Mouse (Mus musculus): ENCODE measurements at regions not wholly inside any gene's neighbourhood (a gene's known extent, or its start where the extent isn't known, plus 50 kb on each side); places are given as distances from the start of the nearest gene placed in this dataset.

- TF ChIP-seq CTCF (IDR thresholded peaks at IDR 0.05; ENCODE audit: extremely low read depth, insufficient read depth, low read length) (no peak), POLR2A (IDR thresholded peaks at IDR 0.05; ENCODE audit: extremely low read depth, insufficient read depth, low read length) (no peak)
- no peaks in the 10 kb centered on the region for H3K4me1 ChIP-seq (ENCODE audit: control insufficient read depth, insufficient read depth, low read length)
- H3K27ac ChIP-seq (ENCODE audit: insufficient read depth, low read length) = no peak overlapping the region
- H3K4me3 ChIP-seq (ENCODE audit: insufficient read depth, low read length) = no peak overlapping the region
Observed at GRCm38 (mm10) chr11:7423276-7424081, 209.8 kb upstream of the Igfbp3 start.

DNA sequence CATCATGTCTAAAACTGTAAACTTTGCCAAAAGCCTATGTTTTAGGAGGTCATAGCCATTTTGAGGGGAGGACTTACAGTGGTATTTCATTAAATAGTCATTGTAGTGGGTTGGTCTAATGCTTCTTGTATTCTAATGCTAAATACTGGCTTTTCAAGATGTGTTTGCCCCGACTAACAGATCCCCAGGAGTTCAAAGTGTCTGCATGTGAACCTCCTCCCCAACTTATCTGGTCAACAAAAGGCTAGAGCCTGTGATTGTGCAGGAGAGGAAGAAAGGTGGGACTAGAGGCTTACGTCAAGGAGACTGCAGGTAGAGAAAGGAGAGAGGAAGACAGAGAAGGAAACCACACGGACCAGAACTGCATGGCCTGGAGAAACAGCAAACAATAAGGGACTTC, 198.9 kb upstream of the Igfbp3 start:
- Histone ChIP-seq H3K4me3 (ENCODE audit: insufficient read depth, low read length) (no peak overlapping the region), H3K27ac (ENCODE audit: insufficient read depth, low read length) (no peak overlapping the region), H3K4me1 (ENCODE audit: control insufficient read depth, insufficient read depth, low read length) (no peaks in the 10 kb centered on the region)
- TF ChIP-seq CTCF (IDR thresholded peaks at IDR 0.05; ENCODE audit: extremely low read depth, insufficient read depth, low read length) = no peak
- no peak for TF ChIP-seq POLR2A (IDR thresholded peaks at IDR 0.05; ENCODE audit: extremely low read depth, insufficient read depth, low read length)

DNA sequence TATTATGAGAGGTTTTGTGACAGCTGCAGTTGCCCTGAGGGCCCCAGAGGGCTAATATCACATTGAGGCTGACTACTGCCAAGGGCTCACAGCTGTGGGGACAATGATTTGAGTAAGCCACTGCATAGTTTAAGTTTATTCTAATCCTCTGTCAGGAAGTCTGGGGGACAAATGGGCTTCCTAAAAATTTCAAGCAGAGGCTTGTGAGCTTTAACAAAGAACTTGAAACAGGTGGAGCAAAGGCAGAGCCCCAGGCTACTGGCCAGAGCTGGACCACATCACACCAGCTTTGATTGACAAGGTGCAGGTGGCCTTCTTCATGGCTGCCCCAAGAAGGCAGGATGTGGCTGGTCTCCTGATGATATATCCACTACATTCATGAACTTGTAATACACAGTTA, 195.3 kb upstream of the Igfbp3 start:
- TF ChIP-seq CTCF (IDR thresholded peaks at IDR 0.05; ENCODE audit: extremely low read depth, insufficient read depth, low read length) (no peak), POLR2A (IDR thresholded peaks at IDR 0.05; ENCODE audit: extremely low read depth, insufficient read depth, low read length) (no peak)
- Histone ChIP-seq H3K27ac (ENCODE audit: insufficient read depth, low read length) (no peak overlapping the region), H3K4me1 (ENCODE audit: control insufficient read depth, insufficient read depth, low read length) (no peaks in the 10 kb centered on the region), H3K4me3 (ENCODE audit: insufficient read depth, low read length) (no peak overlapping the region)

GRCm38 (mm10) chr11:7404666-7405065, 190.9 kb upstream of the Igfbp3 start:
- TF ChIP-seq POLR2A (IDR thresholded peaks at IDR 0.05; ENCODE audit: extremely low read depth, insufficient read depth, low read length) (no peak), CTCF (IDR thresholded peaks at IDR 0.05; ENCODE audit: extremely low read depth, insufficient read depth, low read length) (no peak)
- Histone ChIP-seq H3K27ac (ENCODE audit: insufficient read depth, low read length) (no peak overlapping the region), H3K4me1 (ENCODE audit: control insufficient read depth, insufficient read depth, low read length) (no peaks in the 10 kb centered on the region), H3K4me3 (ENCODE audit: insufficient read depth, low read length) (no peak overlapping the region)

DNA sequence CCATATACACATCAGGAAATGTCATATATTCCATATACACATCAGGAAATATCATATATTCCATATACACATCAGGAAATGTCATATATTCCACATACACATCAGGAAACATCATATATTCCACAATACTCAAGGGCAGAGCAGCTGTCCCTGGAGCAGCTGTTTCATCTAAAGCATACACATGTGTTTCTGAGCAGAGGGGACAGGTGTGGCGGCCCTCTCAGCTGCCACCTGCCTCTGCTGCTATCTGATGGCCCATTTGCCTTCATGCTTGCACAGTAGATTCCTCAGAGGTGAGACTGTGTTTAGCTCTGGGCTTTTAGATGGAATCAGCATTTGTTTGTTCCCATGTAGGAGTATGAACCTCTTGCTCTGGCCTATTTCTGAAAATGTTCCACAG, 158.1 kb upstream of the Igfbp3 start:
- TF ChIP-seq CTCF (IDR thresholded peaks at IDR 0.05; ENCODE audit: extremely low read depth, insufficient read depth, low read length) (no peak), POLR2A (IDR thresholded peaks at IDR 0.05; ENCODE audit: extremely low read depth, insufficient read depth, low read length) (no peak)
- no peak overlapping the region for H3K27ac ChIP-seq (ENCODE audit: insufficient read depth, low read length)
- no peaks in the 10 kb centered on the region for H3K4me1 ChIP-seq (ENCODE audit: control insufficient read depth, insufficient read depth, low read length)
- no peak overlapping the region for H3K4me3 ChIP-seq (ENCODE audit: insufficient read depth, low read length)

GRCm38 (mm10) chr11:7361388-7361787, 147.7 kb upstream of the Igfbp3 start:
- TF ChIP-seq CTCF (IDR thresholded peaks at IDR 0.05; ENCODE audit: extremely low read depth, insufficient read depth, low read length) = no peak
- no peak for TF ChIP-seq POLR2A (IDR thresholded peaks at IDR 0.05; ENCODE audit: extremely low read depth, insufficient read depth, low read length)
- Histone ChIP-seq H3K4me1 (ENCODE audit: control insufficient read depth, insufficient read depth, low read length) (no peaks in the 10 kb centered on the region), H3K27ac (ENCODE audit: insufficient read depth, low read length) (no peak overlapping the region), H3K4me3 (ENCODE audit: insufficient read depth, low read length) (no peak overlapping the region)

GRCm38 (mm10) chr11:7348601-7349000, 134.9 kb upstream of the Igfbp3 start:
- H3K4me3 ChIP-seq (ENCODE audit: insufficient read depth, low read length) = no peak overlapping the region
- no peak overlapping the region for H3K27ac ChIP-seq (ENCODE audit: insufficient read depth, low read length)
- no peaks in the 10 kb centered on the region for H3K4me1 ChIP-seq (ENCODE audit: control insufficient read depth, insufficient read depth, low read length)
- TF ChIP-seq POLR2A (IDR thresholded peaks at IDR 0.05; ENCODE audit: extremely low read depth, insufficient read depth, low read length) (no peak), CTCF (IDR thresholded peaks at IDR 0.05; ENCODE audit: extremely low read depth, insufficient read depth, low read length) (no peak)

- Histone ChIP-seq H3K4me1 (ENCODE audit: control insufficient read depth, insufficient read depth, low read length) (no peaks in the 10 kb centered on the region), H3K4me3 (ENCODE audit: insufficient read depth, low read length) (no peak overlapping the region), H3K27ac (ENCODE audit: insufficient read depth, low read length) (no peak overlapping the region)
- no peak for TF ChIP-seq CTCF (IDR thresholded peaks at IDR 0.05; ENCODE audit: extremely low read depth, insufficient read depth, low read length)
- TF ChIP-seq POLR2A (IDR thresholded peaks at IDR 0.05; ENCODE audit: extremely low read depth, insufficient read depth, low read length) = no peak
Observed at GRCm38 (mm10) chr11:7337826-7338225, 124.1 kb upstream of the Igfbp3 start.

GRCm38 (mm10) chr11:7317409-7317970, 103.8 kb upstream of the Igfbp3 start:
- Histone ChIP-seq H3K4me3 (ENCODE audit: insufficient read depth, low read length) (no peak overlapping the region), H3K27ac (ENCODE audit: insufficient read depth, low read length) (no peak overlapping the region), H3K4me1 (ENCODE audit: control insufficient read depth, insufficient read depth, low read length) (no peaks in the 10 kb centered on the region)
- no peak for TF ChIP-seq CTCF (IDR thresholded peaks at IDR 0.05; ENCODE audit: extremely low read depth, insufficient read depth, low read length)
- TF ChIP-seq POLR2A (IDR thresholded peaks at IDR 0.05; ENCODE audit: extremely low read depth, insufficient read depth, low read length) = no peak

DNA sequence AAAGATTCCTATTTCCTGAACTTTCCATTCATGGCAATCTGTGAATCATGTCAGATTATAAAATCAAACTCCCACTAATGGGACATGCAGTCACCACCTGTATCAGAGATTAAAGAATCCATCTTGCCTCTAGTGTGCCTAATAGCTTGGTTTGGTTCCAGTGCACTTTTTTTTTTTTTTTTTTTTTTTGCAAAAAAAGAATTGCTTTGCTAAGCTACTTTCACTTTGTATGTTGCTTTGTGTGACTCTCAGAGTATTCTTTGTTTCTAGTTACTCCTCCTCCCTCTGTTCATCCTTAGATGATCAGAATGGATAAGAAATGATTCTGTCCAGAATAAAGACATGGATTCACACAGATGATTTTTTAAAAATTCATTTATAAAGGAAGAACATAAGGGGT, 82.5 kb upstream of the Igfbp3 start:
- H3K4me1 ChIP-seq (ENCODE audit: control insufficient read depth, insufficient read depth, low read length) = no peaks in the 10 kb centered on the region
- TF ChIP-seq CTCF (IDR thresholded peaks at IDR 0.05; ENCODE audit: extremely low read depth, insufficient read depth, low read length) = no peak
- TF ChIP-seq POLR2A (IDR thresholded peaks at IDR 0.05; ENCODE audit: extremely low read depth, insufficient read depth, low read length) = no peak
- no peak overlapping the region for H3K4me3 ChIP-seq (ENCODE audit: insufficient read depth, low read length)
- no peak overlapping the region for H3K27ac ChIP-seq (ENCODE audit: insufficient read depth, low read length)

All from cortical plate, adult 2 months (tissue).